Mouse (Mus musculus) lung, embryonic 14.5 days (tissue): ENCODE measurements around the gene Mul1. TPM values are rescaled to one million over a fixed set of nuclear protein-coding genes. Genes with fewer than 3 reads are reported as not detected.

Experiments used
- ATAC-seq: fragments of 200-750 bp; cut with Nextera tagmentation; 2 replicates; pipeline ENCODE4 v1.8.0; 2017; ENCODE audit warnings: mild to moderate bottlenecking, moderate TSS enrichment, moderate library complexity; ENCODE audit not compliant: insufficient read depth
- DNase-seq: peaks from one replicate; pipeline ENCODE4 v3.0.0-alpha.2; 2015
- H3K27ac ChIP-seq: fragments of 300-500 bp; sonication (generic); 2 replicates; pipeline ENCODE4 v1.5.1; 2014; ENCODE audit warnings: low read depth, mild to moderate bottlenecking, moderate library complexity
- H3K27me3 ChIP-seq: fragments of 300-500 bp; sonication (generic); 2 replicates; pipeline ENCODE4 v1.6.1; 2014; ENCODE audit warnings: low read length, control low read depth; ENCODE audit not compliant: insufficient read depth
- H3K36me3 ChIP-seq: fragments of 300-500 bp; sonication (generic); 2 replicates; pipeline ENCODE4 v1.6.1; 2014; ENCODE audit warnings: control low read depth; ENCODE audit not compliant: insufficient read depth
- H3K4me1 ChIP-seq: fragments of 300-500 bp; sonication (generic); 2 replicates; pipeline ENCODE4 v1.6.1; 2014; ENCODE audit warnings: antibody characterized with exemption, control low read depth; ENCODE audit not compliant: insufficient read depth
- H3K4me2 ChIP-seq: fragments of 300-500 bp; sonication (generic); 2 replicates; pipeline ENCODE4 v1.6.1; 2014; ENCODE audit warnings: mild to moderate bottlenecking
- H3K4me3 ChIP-seq: fragments of 300-500 bp; sonication (generic); 2 replicates; pipeline ENCODE4 v1.5.1; 2014; ENCODE audit warnings: low read depth, low read length
- H3K9ac ChIP-seq: fragments of 300-500 bp; sonication (generic); 2 replicates; pipeline ENCODE4 v1.6.1; 2014
- H3K9me3 ChIP-seq: fragments of 300-500 bp; sonication (generic); 2 replicates; pipeline ENCODE4 v1.6.1; 2016; ENCODE audit warnings: low read depth, low read length, control low read depth
- CTCF ChIP-seq: IDR thresholded peaks from 2 replicates; pipeline ENCODE4 v1.5.1; 2016; ENCODE audit warnings: antibody characterized with exemption, low read depth
- WGBS: fragments of 180-500 bp; shearing (Covaris S2); extraction: QIAGEN DNeasy Blood & Tissue Kit; methylation state at CpG from one replicate; pipeline ENCODE4 v1.1.7; 2014; 5-methylcytosine and 5-hydroxymethylcytosine counted together
- polyA plus RNA-seq: library from polyadenylated mRNA; unstranded; fragments of >200 nt; fragmentation: Nextera tagmentation; extraction: Ambion mirVana; gene quantifications from 2 replicates; pipeline ENCODE4 v1.2.1, GENCODE M21; 2014

The Mul1 gene
- polyA plus RNA-seq, 1 experiment from 2014 or later: 18.0 TPM

- no peaks in the 10 kb centered on the region for H3K36me3 ChIP-seq
- no peak for ATAC-seq
- H3K9ac ChIP-seq: no peak overlapping the region
- no peaks in the 10 kb centered on the region; the same call in 1 of the 2 replicates for H3K4me1 ChIP-seq
- no peak for DNase-seq
- no peak overlapping the region for H3K4me3 ChIP-seq
- no peak overlapping the region for H3K27ac ChIP-seq
- no peak for TF ChIP-seq CTCF
- H3K9me3 ChIP-seq: no peaks in the 10 kb centered on the region
- 35% methylated on average over 15 of the region's 15 CpGs for WGBS
- peaks cover 20% of the 10 kb centered on the region for H3K27me3 ChIP-seq
- H3K4me2 ChIP-seq: no peak overlapping the region
These were observed 18.0 kb downstream of the Mul1 start for GRCm38 (mm10) chr4:138452306-138453096.

DNA sequence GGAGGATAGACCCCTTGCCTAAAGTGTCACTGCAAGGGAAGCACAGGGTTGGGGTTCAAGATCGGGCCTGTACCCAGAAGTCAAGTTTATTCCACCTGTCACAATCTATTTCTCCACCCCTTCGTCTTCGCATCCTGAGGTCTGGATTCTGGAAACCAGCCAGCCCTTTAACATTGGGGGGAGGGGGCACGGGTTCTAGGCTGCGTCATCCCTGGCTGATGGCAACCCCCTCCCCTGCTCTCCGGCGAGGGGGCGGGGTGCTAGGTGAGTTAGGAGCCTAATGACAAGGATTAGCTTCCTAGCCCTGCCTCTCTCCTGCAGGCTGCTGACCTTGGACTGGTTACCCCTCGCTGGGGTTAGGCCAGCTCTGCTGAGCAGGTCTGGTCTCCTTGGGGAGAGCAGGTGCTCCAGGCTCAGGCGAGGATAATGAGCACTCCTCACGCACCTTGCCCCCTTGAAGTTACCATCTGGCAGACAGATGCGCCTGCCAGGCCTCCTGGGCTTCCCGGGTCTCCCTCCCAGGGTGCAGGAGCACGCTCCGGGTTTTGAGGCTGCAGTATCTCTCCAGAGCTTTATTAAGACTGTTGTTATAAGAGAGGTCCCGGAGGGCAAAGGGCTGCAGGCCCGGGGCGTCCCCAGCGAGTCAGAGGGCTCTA, 18.8 kb downstream of the Mul1 start:
- H3K27me3 ChIP-seq: peaks cover 20% of the 10 kb centered on the region
- no peak for DNase-seq
- peak overlapping the region; percentile 79 for H3K4me3 ChIP-seq
- no peaks in the 10 kb centered on the region; the same call in 1 of the 2 replicates for H3K4me1 ChIP-seq
- H3K27ac ChIP-seq: 0 out of 2 replicates have a peak overlapping the region, but pooled peaks have one; percentile 4
- 7% methylated on average over 19 of the region's 19 CpGs for WGBS
- no peaks in the 10 kb centered on the region for H3K9me3 ChIP-seq
- no peak overlapping the region for H3K9ac ChIP-seq
- TF ChIP-seq CTCF: no peak
- ATAC-seq: no peak; the same call in 1 of the 2 replicates
- peak overlapping the region; percentile 94 for H3K4me2 ChIP-seq
- no peaks in the 10 kb centered on the region for H3K36me3 ChIP-seq

GRCm38 (mm10) chr4:138453753-138454570, 19.5 kb downstream of the Mul1 start, which contains the start of gene Camk2n1:
Camk2n1 (plus strand) TSS chr4:138454314.
- Histone ChIP-seq H3K4me2 (peak within 1 kb of the TSS; percentile 94), H3K4me1 (no peaks in the 10 kb centered on the region; the same call in 1 of the 2 replicates), H3K9ac (peak within 1 kb of the TSS; percentile 77), H3K9me3 (no peaks in the 10 kb centered on the region), H3K27me3 (peaks cover 20% of the 10 kb centered on the region), H3K36me3 (no peaks in the 10 kb centered on the region), H3K27ac (peak within 1 kb of the TSS; percentile 78), H3K4me3 (peak within 1 kb of the TSS; percentile 79)
- ATAC-seq (peak; percentile 75), DNase-seq (peak; percentile 85)
- WGBS: under 1% methylated on average over 48 of the region's 64 CpGs
- no peak for TF ChIP-seq CTCF

- under 1% methylated on average over 61 of the region's 78 CpGs for WGBS
- Histone ChIP-seq H3K36me3 (no peaks in the 10 kb centered on the region), H3K27ac (peak overlapping the region; percentile 78), H3K27me3 (peaks cover 20% of the 10 kb centered on the region), H3K4me1 (no peaks in the 10 kb centered on the region; the same call in 1 of the 2 replicates), H3K4me2 (peak overlapping the region; percentile 94), H3K4me3 (peak overlapping the region; percentile 79), H3K9ac (peak overlapping the region; percentile 77), H3K9me3 (no peaks in the 10 kb centered on the region)
- no peak for TF ChIP-seq CTCF
- peak; percentile 29 for ATAC-seq
- peak; percentile 64 for DNase-seq
These were observed 20.2 kb downstream of the Mul1 start for GRCm38 (mm10) chr4:138454571-138455140.

DNA sequence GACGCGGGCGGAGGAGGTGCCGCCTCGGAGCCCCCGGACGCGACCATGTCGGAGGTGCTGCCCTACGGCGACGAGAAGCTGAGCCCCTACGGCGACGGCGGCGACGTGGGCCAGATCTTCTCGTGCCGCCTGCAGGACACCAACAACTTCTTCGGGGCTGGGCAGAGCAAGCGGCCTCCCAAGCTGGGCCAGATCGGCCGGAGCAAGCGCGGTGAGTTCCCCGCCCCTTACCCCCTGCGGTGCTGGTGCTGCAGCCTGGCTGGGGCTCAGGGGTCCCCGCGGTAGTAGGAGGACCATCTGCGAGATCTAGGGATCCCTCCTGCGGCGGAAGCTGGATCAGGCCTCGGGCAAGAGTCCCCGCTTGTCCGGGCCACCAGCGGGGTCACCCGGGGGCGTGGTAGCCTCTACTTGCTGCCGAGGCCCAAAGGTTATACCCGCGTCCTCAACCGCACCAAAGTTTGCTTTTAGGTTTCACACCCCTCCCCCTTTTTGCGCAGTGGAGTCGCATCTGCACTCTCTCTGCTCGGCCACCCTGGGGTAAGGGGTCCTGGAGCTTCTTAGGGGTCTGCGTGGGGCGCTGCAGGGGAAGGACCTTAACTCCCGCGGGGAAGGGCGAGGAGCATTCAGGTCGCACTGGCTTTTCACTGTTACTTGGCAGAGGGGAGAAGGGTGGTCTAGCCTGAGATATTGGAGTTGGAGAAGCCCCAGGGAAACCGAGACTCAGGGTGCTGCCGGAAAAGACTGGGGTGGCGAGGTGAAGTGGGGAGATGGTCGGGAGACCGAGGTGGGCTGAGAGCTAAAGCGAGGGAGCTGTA, 20.9 kb downstream of the Mul1 start:
- peak overlapping the region; percentile 94 for H3K4me2 ChIP-seq
- no peaks in the 10 kb centered on the region; the same call in 1 of the 2 replicates for H3K4me1 ChIP-seq
- peak overlapping the region; percentile 79 for H3K4me3 ChIP-seq
- H3K36me3 ChIP-seq: no peaks in the 10 kb centered on the region
- no peak for TF ChIP-seq CTCF
- DNase-seq (peak; percentile 48), ATAC-seq (peak; percentile 39)
- peak overlapping the region; percentile 77 for H3K9ac ChIP-seq
- WGBS: under 1% methylated on average over 57 of the region's 58 CpGs
- peak overlapping the region; percentile 78 for H3K27ac ChIP-seq
- peaks cover 20% of the 10 kb centered on the region for H3K27me3 ChIP-seq
- H3K9me3 ChIP-seq: no peaks in the 10 kb centered on the region

DNA sequence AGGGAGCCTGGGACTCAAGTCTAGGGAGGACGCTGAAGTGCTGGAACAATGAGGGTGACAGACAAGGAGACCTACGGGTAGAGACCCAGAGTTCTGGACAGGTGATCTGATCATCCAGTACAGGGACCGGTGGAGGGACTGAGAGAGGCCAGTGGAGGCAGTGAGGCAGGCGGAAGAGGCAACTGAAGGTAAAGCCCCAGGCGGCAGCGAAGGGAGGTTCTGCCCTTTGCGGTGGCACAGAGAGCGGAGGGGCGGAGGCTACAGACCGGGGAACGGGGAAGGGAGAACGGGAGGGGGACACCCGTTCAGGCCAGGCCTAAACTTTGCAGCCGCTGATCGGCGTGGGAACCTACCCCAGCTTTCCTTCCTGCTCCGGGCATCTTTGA, 21.5 kb downstream of the Mul1 start:
- no peak for ATAC-seq
- Histone ChIP-seq H3K4me3 (peak overlapping the region; percentile 79), H3K4me2 (peak overlapping the region; percentile 94), H3K36me3 (no peaks in the 10 kb centered on the region), H3K27me3 (peaks cover 20% of the 10 kb centered on the region), H3K4me1 (no peaks in the 10 kb centered on the region; the same call in 1 of the 2 replicates), H3K9ac (peak overlapping the region; percentile 77), H3K9me3 (no peaks in the 10 kb centered on the region), H3K27ac (no peak overlapping the region)
- 0 out of 2 replicates have a peak, but pooled peaks have one; percentile 1 for TF ChIP-seq CTCF
- DNase-seq: peak; percentile 22
- WGBS: 2% methylated on average over 17 of the region's 17 CpGs
